Mouse (Mus musculus) CH12.LX (cell line): ENCODE data around the gene Gpr107.

Source experiments
- CTCF ChIP-seq, 2 experiments: IDR thresholded peaks in 1 of 2; conservative IDR thresholded peaks in 1 of 2; 2 replicates each; pipeline ENCODE4 v1.5.1; 2011 to 2012; ENCODE audit warnings: low read depth in 2 of 2, low read length in 2 of 2, improper control_type of control experiment in 1 of 2, inconsistent platforms in 1 of 2, mild to moderate bottlenecking in 1 of 2, moderate library complexity in 1 of 2
- EP300 ChIP-seq: IDR thresholded peaks from 2 replicates; pipeline ENCODE4 v1.6.1; 2011; ENCODE audit warnings: low read length, improper control_type of control experiment
- IRF4 ChIP-seq: IDR thresholded peaks from 2 replicates; pipeline ENCODE4 v1.6.1; 2014; ENCODE audit warnings: low read depth, mild to moderate bottlenecking, inconsistent platforms, low read length, improper control_type of control experiment
- MXI1 ChIP-seq: IDR thresholded peaks from 2 replicates; pipeline ENCODE4 v1.6.1; 2011; ENCODE audit warnings: mild to moderate bottlenecking, low read depth, low read length, improper control_type of control experiment
- TCF12 ChIP-seq: IDR thresholded peaks from 2 replicates; pipeline ENCODE4 v1.6.1; 2014; ENCODE audit warnings: low read depth, mild to moderate bottlenecking, inconsistent platforms, low read length, improper control_type of control experiment

GRCm38 (mm10) chr2:31132682-31133081 lies 19.4 kb upstream of the Gpr107 start:
- TF ChIP-seq CTCF (conservative IDR thresholded peaks at IDR 0.05 in 1 of 2, IDR thresholded peaks at IDR 0.05 in 1 of 2; ENCODE audit: low read depth in 2 of 2, low read length in 2 of 2) (no peak), IRF4 (no peak), TCF12 (no peak), EP300 (no peak), MXI1 (no peak)
